Mouse (Mus musculus) v-Abl transformed pro-B cells (cell line): ENCODE results near the gene Arhgap4.

ENCODE experiments used
- in situ Hi-C, 2 experiments: fragments of 400-800 bp; cut with MboI; formaldehyde crosslinking; loops; one replicate each; pipeline ENCODE4 v1.15.1; 2025; ENCODE audit not compliant: unreplicated experiment in 2 of 2

Arhgap4 gene

DNA sequence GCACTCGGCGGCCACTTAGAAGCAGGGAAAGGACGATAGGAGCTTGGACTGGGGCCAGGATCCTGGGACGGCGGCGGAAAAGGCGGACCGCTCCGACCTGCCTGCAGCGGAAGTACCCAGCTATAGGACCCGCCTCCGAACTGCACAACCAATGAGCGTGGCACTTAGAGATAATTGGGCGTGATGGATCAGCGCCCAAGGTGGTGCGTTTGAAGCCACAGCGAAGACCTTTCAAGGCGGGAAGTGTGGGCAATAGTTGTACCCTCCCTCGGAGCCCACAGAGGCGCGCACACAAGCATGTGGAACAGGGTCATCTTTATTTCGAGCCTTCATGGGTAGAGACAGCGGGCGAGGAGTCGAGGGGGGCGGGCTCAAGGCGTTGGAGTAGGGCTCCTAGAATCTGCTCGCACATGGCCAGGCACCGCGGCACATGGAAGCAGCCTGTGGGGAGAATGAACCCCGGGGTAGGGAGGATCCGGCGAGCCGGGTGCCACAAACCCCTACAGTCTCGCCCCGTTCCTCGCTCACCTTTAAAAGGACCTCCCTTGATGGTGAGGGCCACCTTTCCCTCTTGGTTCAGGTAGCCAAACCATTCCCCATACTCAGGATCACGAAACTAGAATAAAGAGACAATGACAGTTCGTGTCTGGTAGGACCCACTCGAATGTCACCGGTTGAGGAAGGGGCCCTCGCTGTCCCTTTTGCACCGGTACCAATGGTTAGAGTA, at the start of gene Arhgap4, which contains the start of gene Naa10:
Gene Arhgap4, minus strand, starts transcription at position 48 of the 727 bp plus-strand sequence.
Gene Naa10, minus strand, starts transcription at position 122 of the 727 bp plus-strand sequence.
- in situ Hi-C loops: no loop called here

DNA sequence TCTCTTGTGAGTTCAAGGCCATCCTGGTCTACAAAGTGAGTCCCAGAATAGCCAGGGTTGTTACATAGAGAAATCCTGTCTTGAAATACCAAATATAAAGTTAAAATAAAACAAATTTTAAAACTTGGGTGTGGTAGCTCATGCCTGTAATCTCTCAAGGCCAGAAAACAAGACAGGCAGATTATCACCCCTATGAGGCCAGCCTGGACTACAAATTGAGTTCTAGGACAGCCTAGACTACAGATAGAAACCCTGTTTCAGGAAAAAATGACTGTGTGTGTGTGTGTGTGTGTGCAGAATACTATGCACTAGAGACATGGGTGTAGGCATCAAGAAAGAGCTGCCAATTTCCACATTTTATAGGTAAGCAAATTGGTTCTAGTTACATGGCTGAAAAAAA, 49.1 kb upstream of the Arhgap4 start:
- in situ Hi-C loops: loop anchor here in 1 of 2 experiments (25.0 kb wide), 1 partner anchor 292 kb away; the partner anchor contains the start of genes Emd and Rpl10

DNA sequence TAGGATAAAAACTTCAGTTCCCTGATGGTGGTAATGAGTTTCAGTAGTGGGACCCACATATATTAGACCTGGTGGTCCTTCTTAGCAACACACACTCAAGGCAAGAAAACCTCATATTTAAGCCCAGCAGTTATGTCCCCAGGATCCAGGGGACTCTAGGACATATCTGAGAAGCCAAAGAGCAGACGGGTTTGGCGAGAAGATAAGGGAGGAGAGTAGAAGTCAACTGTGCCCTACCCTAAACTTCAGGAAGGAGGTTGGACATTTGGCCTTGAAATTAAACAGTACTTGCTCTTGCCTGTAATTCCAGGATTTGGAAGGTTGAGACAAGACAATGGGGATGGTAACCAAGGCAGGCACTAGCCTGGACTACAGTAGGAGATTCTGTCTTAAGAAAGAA, 48.1 kb upstream of the Arhgap4 start:
- in situ Hi-C loops: loop anchor here (10.0 to 25.0 kb wide), 5 partner anchors 55 to 425 kb away; partner anchors contain the start of genes Emd (in 1 of the 2), Fam3a (in 1 of the 2), Flna (in 1 of the 2) and Ikbkg (in 1 of the 2)

DNA sequence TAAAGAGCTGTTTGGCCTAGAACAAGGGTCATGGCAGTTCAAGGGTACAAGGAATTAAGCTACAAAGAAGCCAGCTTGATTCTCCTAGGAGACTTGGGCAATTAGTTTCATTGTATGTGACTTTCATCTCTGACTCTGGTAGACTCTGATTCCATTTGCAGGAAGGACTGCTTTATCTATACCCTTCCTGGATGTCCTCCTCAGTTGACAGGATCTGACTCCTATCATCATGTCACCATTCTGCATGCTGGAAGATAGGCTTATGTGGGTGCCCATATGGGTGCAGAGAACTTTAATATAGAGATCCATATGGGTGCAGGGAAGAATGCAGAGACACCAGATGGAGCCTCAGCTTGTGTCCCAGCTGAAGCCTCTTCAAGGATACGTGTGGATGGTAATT, 47.5 kb upstream of the Arhgap4 start:
- in situ Hi-C loops: loop anchor here (10.0 to 25.0 kb wide), 5 partner anchors 56 to 426 kb away; partner anchors contain the start of genes Emd (in 1 of the 2), Fam3a (in 1 of the 2), Flna (in 1 of the 2) and Ikbkg (in 1 of the 2)

DNA sequence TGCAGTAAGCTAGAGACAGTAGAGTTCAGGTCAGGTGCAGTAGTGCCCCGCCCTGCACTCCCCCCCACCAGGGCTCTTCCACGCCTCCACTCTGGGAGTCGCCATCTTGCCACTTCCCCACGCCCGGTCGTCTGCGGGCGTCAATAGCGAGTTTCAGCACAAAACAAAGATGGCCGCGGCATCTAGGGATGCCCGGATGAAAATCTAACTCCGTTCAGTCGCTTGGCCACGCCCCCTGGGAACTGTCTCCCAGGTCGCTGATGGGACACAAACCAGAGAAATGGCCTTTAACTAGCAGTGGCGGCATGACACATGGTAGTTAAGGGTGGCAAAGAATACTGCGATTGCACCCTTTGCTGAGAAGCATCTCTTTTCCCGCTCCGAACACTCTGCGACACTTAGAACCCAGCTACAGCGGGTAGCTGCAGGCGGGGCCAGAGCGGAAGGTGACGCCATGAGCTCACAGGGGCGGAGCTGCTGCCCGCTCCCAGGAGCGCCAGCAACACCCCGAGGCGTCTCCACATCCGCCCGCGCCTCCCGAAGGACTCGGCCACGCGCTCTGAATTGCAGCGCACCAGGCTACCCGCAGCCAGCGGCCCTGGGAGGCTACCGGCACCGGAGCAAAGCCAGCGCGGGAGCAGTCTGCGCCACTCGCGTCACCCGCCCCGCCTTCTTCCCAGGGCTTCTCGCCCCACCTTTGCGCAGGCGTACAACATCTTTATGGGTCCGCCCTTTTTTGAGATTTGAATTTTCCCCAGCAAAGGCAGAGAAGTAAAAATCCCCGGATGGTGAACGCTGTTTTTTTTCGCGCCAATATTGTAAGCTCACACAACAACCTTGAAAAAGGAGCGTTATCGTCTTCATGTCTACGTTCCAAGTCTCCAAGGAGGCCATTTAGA, 45.8 kb upstream of the Arhgap4 start:
- in situ Hi-C loops: loop anchor here (10.0 to 25.0 kb wide), 5 partner anchors 57 to 427 kb away; partner anchors contain the start of genes Emd (in 1 of the 2), Fam3a (in 1 of the 2), Flna (in 1 of the 2) and Ikbkg (in 1 of the 2)

DNA sequence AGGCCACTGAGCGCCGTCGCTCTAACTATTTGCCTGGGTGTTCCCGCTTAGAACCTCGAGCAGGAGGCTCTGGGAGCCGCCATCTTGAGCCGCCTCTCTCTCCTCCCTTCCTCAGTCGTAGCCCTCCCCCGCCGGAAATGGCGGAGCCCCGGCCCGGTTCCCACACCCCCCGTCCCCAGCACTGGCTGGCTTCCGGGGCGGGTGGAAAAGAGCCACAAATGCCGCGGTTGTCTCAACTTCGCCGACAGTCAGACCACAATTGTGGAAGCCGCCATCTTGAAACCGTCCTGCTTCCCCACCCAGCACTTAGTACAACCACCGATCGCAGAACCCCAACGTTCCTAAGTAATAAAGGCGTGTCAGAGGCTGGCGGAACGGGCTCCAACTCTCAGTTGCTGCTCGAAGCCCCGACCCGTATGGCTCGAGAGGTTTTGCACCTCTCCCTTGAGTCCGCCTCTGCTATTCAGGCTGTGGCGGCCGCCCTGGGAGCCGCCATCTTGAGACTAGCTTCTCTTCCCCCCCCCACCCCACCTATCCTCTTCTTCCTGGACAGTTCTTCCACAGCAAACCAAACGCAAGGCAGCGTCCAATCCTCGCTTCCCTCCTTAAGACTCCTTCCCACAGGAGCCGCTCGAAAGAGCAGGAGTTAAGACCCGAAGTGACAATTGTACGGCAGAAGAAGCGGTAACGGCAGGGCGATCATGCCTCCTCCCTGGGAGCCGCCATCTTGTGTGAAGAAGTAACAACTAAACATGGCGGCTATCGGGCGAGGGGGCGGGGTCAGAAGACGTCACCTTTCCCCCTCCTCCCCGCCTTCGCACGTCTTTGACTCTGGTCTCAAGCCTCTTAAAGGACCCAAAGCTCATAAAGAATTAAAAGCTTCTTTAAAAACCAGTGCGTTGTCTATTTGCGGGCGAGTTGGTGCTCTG, 44.8 kb upstream of the Arhgap4 start, which contains the start of gene Hcfc1:
Gene Hcfc1, minus strand, starts transcription at position 110 of the 929 bp plus-strand sequence.
- in situ Hi-C loops: loop anchor here (10.0 to 25.0 kb wide), 5 partner anchors 58 to 428 kb away; partner anchors contain the start of genes Emd (in 1 of the 2), Fam3a (in 1 of the 2), Flna (in 1 of the 2) and Ikbkg (in 1 of the 2)

DNA sequence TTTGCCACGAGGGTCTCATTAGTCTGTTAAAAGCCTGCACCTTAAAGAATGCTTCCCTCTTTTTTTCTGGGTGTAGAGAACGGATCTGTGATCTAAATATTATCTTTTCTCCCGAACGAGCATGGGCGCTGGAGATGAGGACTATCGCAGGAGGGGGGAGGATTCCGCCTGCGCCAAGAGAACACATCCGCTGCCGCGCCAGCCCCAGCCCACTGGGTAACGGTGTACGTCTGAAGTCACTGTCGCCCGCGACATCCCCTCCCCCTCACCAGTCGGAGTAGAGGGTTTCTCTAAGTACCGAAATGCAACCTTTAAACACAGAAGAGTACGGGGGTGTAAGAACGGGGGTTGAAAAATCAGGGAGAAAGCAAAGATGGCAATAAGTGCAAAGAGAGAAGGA, 43.6 kb upstream of the Arhgap4 start:
- in situ Hi-C loops: loop anchor here (10.0 to 25.0 kb wide), 5 partner anchors 59 to 429 kb away; partner anchors contain the start of genes Emd (in 1 of the 2), Fam3a (in 1 of the 2), Flna (in 1 of the 2) and Ikbkg (in 1 of the 2)

DNA sequence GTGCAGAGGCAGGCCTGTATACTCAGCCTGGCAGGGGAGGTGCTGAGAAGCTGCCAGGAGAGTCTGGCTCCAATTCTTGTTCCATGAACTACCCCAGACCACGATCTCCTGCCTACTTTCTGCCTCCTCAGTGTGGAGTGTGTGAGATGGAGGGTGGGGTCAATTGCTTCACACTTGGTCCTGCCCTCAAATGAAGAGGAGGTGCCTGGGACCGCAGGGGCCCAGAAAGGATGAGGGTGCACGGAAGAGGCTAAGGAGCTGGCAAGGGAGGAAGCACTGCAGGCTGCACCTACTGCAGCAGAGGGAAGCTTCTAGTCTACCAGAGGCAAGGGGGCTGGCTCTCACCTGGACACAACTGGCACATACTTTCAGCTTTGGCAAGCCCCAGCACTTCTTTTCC, 42.7 kb upstream of the Arhgap4 start:
- in situ Hi-C loops: loop anchor here (10.0 to 25.0 kb wide), 5 partner anchors 60 to 430 kb away; partner anchors contain the start of genes Emd (in 1 of the 2), Fam3a (in 1 of the 2), Flna (in 1 of the 2) and Ikbkg (in 1 of the 2)

DNA sequence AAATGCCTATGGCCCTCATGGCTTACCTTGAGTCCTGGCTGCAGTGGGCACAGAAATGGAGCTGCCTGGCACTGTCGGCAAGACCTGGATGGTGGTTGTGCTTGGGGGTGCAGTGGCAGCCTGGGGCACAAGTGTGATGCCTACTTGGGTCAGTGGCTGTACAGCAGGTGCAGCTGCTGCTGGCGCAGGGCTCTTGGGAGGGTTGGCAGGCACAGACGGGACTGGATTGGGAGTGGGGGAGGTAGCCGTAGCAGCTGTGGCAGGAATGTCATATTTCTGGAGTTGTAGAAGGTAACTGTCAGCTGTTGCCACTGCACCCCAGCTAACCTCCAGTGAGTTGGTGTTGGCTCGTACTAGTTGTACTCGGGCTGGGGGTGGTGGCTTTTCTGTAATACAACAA, 33.3 kb upstream of the Arhgap4 start:
- in situ Hi-C loops: loop anchor here (5.0 to 25.0 kb wide), 4 partner anchors 163 to 460 kb away; partner anchors contain the start of genes Emd (in 1 of the 2) and Rpl10 (in 1 of the 2)

DNA sequence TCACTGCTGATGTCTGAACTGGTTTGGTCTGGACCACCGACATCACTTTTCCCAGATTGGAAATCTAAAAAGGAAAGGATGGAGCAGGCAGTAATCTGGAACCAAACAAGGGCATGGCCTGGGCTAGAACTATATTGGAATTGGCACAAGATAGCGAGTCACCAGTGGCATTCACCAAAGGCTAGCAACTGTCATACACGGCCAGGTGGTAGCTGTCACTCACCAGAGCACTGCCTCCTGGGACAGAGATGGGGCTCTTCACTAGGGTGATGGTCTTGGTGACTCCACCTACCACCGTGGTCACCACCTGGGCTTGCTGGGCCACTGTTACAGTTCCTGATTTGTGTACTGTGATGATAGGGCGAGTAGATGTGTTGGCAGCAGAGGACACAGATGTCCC, 30.9 kb upstream of the Arhgap4 start:
- in situ Hi-C loops: loop anchor here (5.0 to 25.0 kb wide), 4 partner anchors 160 to 462 kb away; partner anchors contain the start of genes Emd (in 1 of the 2) and Rpl10 (in 1 of the 2)

DNA sequence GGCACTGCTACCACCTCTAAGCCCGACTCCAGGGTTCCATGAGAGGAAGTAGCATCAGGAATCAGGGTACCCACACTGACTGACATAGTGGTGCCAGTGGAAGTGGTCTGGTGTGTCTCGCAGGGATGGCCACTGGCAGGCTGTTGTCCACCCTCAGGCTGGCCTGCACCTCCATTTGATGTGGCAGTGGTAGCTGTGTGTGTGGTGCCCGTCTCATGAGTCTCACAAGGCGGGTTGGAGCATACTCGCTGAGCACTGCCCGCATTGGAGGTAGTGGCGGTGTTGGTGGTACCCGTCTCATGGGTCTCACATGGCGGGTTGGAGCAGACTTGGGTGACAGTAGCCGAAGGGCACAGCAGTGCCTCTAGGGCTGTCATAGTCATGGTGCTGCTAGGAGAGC, 27.7 kb upstream of the Arhgap4 start:
- in situ Hi-C loops: loop anchor here (5.0 to 10.0 kb wide), 2 partner anchors 52 to 55 kb away; partner anchors contain the start of genes L1cam (in 2 of the 2) and Avpr2 (in 1 of the 2)

DNA sequence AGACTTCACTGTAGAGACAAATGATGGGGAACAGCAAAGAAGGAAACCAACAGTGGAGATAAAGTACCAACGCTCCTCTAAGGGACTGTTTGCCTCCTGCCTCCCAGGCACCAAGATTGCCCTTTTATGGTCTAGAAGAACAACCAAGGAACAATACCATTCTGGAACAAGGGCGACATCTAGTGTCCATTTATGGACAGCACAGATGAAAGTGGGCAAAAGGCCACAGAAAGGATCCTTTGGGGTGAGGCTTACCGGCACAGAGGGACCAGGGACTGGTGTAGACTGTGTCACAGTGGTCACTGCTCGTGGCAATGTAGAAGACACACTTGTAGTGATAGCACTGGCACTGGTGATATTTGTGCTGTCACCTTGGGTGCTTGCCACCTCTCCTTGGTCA, 27.0 kb upstream of the Arhgap4 start:
- in situ Hi-C loops: loop anchor here (5.0 to 10.0 kb wide), 2 partner anchors 51 to 54 kb away; partner anchors contain the start of genes L1cam (in 2 of the 2) and Avpr2 (in 1 of the 2)

DNA sequence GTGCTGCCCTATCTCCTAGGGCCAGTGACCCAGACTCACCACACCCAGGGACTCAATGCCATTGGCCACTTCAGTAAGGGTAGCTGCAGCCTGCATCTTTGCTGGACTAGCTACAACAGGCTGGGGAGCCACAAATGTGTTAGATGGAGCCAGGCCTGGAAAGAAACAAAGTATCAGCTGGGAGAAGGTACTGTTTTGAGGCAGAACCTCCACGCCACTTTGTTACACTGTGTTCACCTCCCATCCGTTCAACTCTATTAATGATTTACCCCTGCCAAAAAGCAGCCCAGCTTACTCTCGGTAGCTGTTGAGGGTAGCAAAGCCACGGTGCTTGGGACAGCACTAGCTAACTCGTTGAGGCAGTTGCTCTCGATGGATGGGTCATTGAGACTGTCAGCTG, 25.2 kb upstream of the Arhgap4 start:
- in situ Hi-C loops: loop anchor here (5.0 to 10.0 kb wide), 2 partner anchors 50 to 52 kb away; partner anchors contain the start of genes L1cam (in 2 of the 2) and Avpr2 (in 1 of the 2)

DNA sequence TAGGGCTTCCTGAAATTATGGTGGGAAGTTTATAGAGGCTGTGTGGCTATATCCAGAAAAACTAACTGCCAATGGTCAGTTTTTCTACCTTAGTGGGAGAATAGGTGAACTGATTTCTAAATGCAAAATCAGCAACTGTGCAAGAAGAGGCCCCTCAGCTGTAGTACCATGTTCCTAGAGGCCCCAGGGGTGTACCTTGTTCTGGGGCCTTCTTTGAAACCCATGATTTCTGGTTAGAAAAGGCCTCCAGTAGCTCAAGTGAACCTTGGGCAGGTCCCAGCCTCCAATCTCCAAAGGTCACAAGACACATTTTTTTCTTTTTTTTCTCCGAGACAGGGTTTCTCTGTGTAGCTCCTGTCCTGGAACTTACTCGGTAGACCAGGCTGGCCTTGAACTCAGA, 20.6 kb upstream of the Arhgap4 start:
- in situ Hi-C loops: loop anchor here in 1 of 2 experiments (10.0 kb wide), 1 partner anchor 47 kb away; the partner anchor contains the start of genes Avpr2 and L1cam

DNA sequence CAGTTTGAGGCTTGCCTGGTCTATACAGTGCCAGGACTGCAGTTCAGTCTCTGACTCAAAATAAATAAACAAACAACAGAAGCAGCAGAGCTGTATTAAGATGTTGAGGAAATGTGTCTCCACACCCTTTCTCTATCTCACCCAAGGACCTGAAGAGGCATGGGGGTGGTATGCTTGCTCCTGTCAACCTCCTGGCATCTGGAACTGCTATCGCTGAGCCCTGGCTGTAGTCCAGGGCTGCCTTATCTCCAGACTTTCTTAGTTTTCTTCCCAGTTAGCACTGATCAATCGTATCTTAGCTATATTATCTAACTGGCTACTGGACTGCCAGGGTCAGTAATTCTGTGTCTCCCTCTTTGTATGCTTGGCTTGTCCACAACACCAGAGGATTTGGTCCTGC, 20.2 kb upstream of the Arhgap4 start:
- in situ Hi-C loops: loop anchor here in 1 of 2 experiments (10.0 kb wide), 1 partner anchor 47 kb away; the partner anchor contains the start of genes Avpr2 and L1cam

DNA sequence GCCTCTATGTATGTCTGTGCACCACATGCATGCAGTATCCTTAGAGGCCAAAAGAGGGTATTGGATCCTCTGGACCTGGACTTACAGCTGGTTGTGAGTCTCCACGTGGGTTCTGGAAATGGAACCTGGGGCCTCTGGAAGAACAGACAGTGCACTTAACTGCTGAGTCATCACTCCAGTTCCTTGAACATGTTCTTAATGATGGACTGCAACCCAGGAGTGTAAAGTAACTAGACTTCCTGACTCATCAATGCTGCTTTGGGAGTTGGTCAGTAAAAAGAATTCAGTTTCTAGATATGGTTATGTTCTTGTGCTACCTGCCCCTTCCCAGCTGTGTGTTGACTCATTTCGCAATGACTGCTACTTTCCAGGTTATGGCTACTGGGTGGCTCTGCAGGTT, 10.2 kb upstream of the Arhgap4 start:
- in situ Hi-C loops: loop anchor here in 1 of 2 experiments (10.0 kb wide), 1 partner anchor 127 kb away; no protein-coding TSS in a partner anchor

DNA sequence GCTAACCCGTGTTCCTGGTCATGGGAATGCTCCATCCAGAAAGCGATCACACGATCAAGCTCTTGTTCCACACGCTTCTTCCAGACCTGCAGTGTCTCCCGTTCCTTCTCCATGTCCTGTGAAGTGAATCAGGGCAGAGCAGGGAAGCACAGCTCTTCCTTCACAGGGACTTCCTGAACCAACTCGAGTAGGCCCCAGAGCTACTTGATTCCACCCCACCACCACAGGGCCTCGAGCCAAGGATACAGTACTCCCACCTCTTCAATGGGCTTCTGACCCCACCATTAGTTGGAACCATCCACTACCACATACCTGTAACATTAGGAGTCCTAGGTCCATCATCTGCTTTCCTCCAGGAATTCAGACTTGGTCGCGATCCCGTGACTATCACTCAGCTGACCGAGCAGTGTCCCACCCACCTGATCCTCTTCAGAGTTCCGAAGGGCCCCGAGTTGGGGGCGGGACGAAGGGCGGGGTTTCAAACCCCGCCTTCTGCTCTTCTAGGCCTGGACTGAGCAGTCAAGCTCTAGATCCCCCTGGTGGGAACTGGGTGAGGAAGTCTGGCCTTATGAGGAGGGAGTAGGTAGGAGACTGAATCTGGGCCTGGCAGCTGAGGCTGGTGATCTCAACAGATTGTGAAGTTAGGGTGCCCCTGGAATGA, 8.9 kb upstream of the Arhgap4 start, which contains the start of gene Renbp:
Gene Renbp, minus strand, starts transcription at position 449 of the 661 bp plus-strand sequence.
- in situ Hi-C loops: loop anchor here in 1 of 2 experiments (10.0 kb wide), 1 partner anchor 126 kb away; no protein-coding TSS in a partner anchor

DNA sequence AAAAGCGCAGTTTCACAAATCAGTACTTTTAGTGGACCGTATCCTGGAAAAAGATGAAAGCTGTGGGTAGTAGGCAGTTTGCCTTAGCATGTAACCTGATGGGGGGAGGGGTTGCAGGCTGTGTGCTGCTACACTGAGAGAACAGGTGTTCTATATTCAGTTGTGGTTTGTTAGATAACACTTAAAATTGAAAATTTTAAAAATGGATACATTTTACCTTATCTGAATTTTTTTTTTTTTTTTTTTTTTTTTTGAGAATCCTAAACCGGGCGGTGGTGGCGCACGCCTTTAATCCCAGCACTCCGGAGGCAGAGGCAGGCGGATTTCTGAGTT, 846 bp upstream of the Arhgap4 start:
- in situ Hi-C loops: no loop called here
